Mouse (Mus musculus): ENCODE data around the gene 2700049A03Rik. TPM values are rescaled to one million over a fixed set of nuclear protein-coding genes. Genes with fewer than 3 reads are reported as not detected.
"Not testable (repeated sequence)": the region's sequence is repeated elsewhere in the genome, so short reads cannot be mapped to it uniquely, and the experiment has no call there.

The 2700049A03Rik gene
- total RNA-seq (2018; cell fraction: chromatin; rRNA removed) = 10 to 100 TPM in 18 of 26 experiments, 1 to 10 TPM in 8; 3.2 to 32.9 (median 15.5) TPM
- 1 to 10 TPM; 1.4 to 5.4 (median 3.0) TPM for total RNA-seq (2018; cell fraction: cytosol; rRNA removed)
- 10 to 100 TPM in 8 of 26 experiments, 1 to 10 TPM in 18; 1.9 to 20.1 (median 6.6) TPM for total RNA-seq (2018; cell fraction: nucleus; rRNA removed)
- 2.9 to 3.8 TPM (median 3.0 TPM) in 3 replicates for polyA plus RNA-seq (2018)

- H3K27ac ChIP-seq = peak within 1 kb of the TSS; percentile 93
- H3K36me3 ChIP-seq (ENCODE audit: inconsistent target) = peaks cover 28% of the 10 kb centered on the region
- peak within 1 kb of the TSS; percentile 87 for H3K4me3 ChIP-seq (ENCODE audit: inconsistent target)
- 1% methylated on average over 37 of the region's 52 CpGs for WGBS (ENCODE audit: missing documents)
- peaks cover 42% of the 10 kb centered on the region for H3K79me2 ChIP-seq (ENCODE audit: inconsistent target)
These were observed at the start of gene 2700049A03Rik, which contains the start of gene Timm9 for GRCm38 (mm10) chr12:71136130-71136973. Gene 2700049A03Rik (plus strand): TSS chr12:71136848. Gene Timm9 (minus strand): TSS chr12:71136684.

GRCm38 (mm10) chr12:71104275-71104674 is 32.4 kb upstream of the 2700049A03Rik start:
- not testable (repeated sequence) for H3K4me3 ChIP-seq (ENCODE audit: inconsistent target); H3K79me2 ChIP-seq (ENCODE audit: inconsistent target); H3K36me3 ChIP-seq (ENCODE audit: inconsistent target); H3K27ac ChIP-seq
- WGBS (ENCODE audit: missing documents) = 88% methylated on average over 3 of the region's 4 CpGs

- Histone ChIP-seq H3K27ac (no peak overlapping the region), H3K79me2 (ENCODE audit: inconsistent target) (no peaks in the 10 kb centered on the region), H3K36me3 (ENCODE audit: inconsistent target) (no peaks in the 10 kb centered on the region), H3K4me3 (ENCODE audit: inconsistent target) (no peak overlapping the region)
- 88% methylated on average over 6 of the region's 6 CpGs for WGBS (ENCODE audit: missing documents)
These were observed 29.4 kb upstream of the 2700049A03Rik start for GRCm38 (mm10) chr12:71107216-71107771.

GRCm38 (mm10) chr12:71111331-71111730 is 25.3 kb upstream of the 2700049A03Rik start, which contains the start of gene Tomm20l:
Gene Tomm20l (plus strand): TSS chr12:71111428.
- no peaks in the 10 kb centered on the region for H3K79me2 ChIP-seq (ENCODE audit: inconsistent target)
- H3K27ac ChIP-seq = no peak within 1 kb of the TSS
- H3K36me3 ChIP-seq (ENCODE audit: inconsistent target) = no peaks in the 10 kb centered on the region
- 33% methylated on average over 32 of the region's 33 CpGs for WGBS (ENCODE audit: missing documents)
- H3K4me3 ChIP-seq (ENCODE audit: inconsistent target) = no peak within 1 kb of the TSS

- no peak overlapping the region for H3K27ac ChIP-seq
- no peak overlapping the region for H3K4me3 ChIP-seq (ENCODE audit: inconsistent target)
- H3K36me3 ChIP-seq (ENCODE audit: inconsistent target) = no peaks in the 10 kb centered on the region
- no peaks in the 10 kb centered on the region for H3K79me2 ChIP-seq (ENCODE audit: inconsistent target)
- 71% methylated on average over 10 of the region's 10 CpGs for WGBS (ENCODE audit: missing documents)
These were observed 23.6 kb upstream of the 2700049A03Rik start for GRCm38 (mm10) chr12:71113074-71113473.

GRCm38 (mm10) chr12:71113675-71114288 is 22.9 kb upstream of the 2700049A03Rik start:
- no peaks in the 10 kb centered on the region for H3K79me2 ChIP-seq (ENCODE audit: inconsistent target)
- H3K4me3 ChIP-seq (ENCODE audit: inconsistent target) = no peak overlapping the region
- no peak overlapping the region for H3K27ac ChIP-seq
- H3K36me3 ChIP-seq (ENCODE audit: inconsistent target) = no peaks in the 10 kb centered on the region
- 3% methylated on average over 12 of the region's 12 CpGs for WGBS (ENCODE audit: missing documents)

GRCm38 (mm10) chr12:71116411-71116810 is 20.2 kb upstream of the 2700049A03Rik start:
- Histone ChIP-seq H3K36me3 (ENCODE audit: inconsistent target) (no peaks in the 10 kb centered on the region), H3K4me3 (ENCODE audit: inconsistent target) (no peak overlapping the region), H3K79me2 (ENCODE audit: inconsistent target) (no peaks in the 10 kb centered on the region), H3K27ac (no peak overlapping the region)
- WGBS (ENCODE audit: missing documents) = 91% methylated on average over 5 of the region's 5 CpGs

GRCm38 (mm10) chr12:71122731-71123130 is 13.9 kb upstream of the 2700049A03Rik start:
- 95% methylated on average over 10 of the region's 10 CpGs for WGBS (ENCODE audit: missing documents)
- H3K4me3 ChIP-seq (ENCODE audit: inconsistent target) = no peak overlapping the region
- H3K36me3 ChIP-seq (ENCODE audit: inconsistent target) = peaks cover 11% of the 10 kb centered on the region

GRCm38 (mm10) chr12:71123286-71123685 is 13.4 kb upstream of the 2700049A03Rik start:
- H3K36me3 ChIP-seq (ENCODE audit: inconsistent target) = peaks cover 11% of the 10 kb centered on the region
- no peaks in the 10 kb centered on the region for H3K79me2 ChIP-seq (ENCODE audit: inconsistent target)
- WGBS (ENCODE audit: missing documents) = 81% methylated on average over 9 of the region's 9 CpGs
- H3K27ac ChIP-seq = no peak overlapping the region
- H3K4me3 ChIP-seq (ENCODE audit: inconsistent target) = no peak overlapping the region

More at GRCm38 (mm10) chr12:71122731-71123130, 13.9 kb upstream of the 2700049A03Rik start:
- Histone ChIP-seq H3K27ac (no peak overlapping the region), H3K79me2 (ENCODE audit: inconsistent target) (no peaks in the 10 kb centered on the region)

GRCm38 (mm10) chr12:71135581-71135980 is 1.1 kb upstream of the 2700049A03Rik start:
- WGBS (ENCODE audit: missing documents) = 19% methylated on average over 5 of the region's 5 CpGs
- H3K36me3 ChIP-seq (ENCODE audit: inconsistent target) = peaks cover 23% of the 10 kb centered on the region
- H3K4me3 ChIP-seq (ENCODE audit: inconsistent target) = peak overlapping the region; percentile 87
- no peak overlapping the region for H3K27ac ChIP-seq
- H3K79me2 ChIP-seq (ENCODE audit: inconsistent target) = peaks cover 42% of the 10 kb centered on the region

GRCm38 (mm10) chr12:71136974-71137491 is 385 bp downstream of the 2700049A03Rik start:
- under 1% methylated on average over 29 of the region's 30 CpGs for WGBS (ENCODE audit: missing documents)
- Histone ChIP-seq H3K27ac (peak overlapping the region; percentile 93), H3K4me3 (ENCODE audit: inconsistent target) (peak overlapping the region; percentile 87), H3K36me3 (ENCODE audit: inconsistent target) (peaks cover 28% of the 10 kb centered on the region), H3K79me2 (ENCODE audit: inconsistent target) (peaks cover 42% of the 10 kb centered on the region)

GRCm38 (mm10) chr12:71137686-71138085 is 1.0 kb downstream of the 2700049A03Rik start:
- Histone ChIP-seq H3K27ac (peak overlapping the region; percentile 93; the same call in 1 of the 2 replicates), H3K79me2 (ENCODE audit: inconsistent target) (peaks cover 37% of the 10 kb centered on the region), H3K4me3 (ENCODE audit: inconsistent target) (peak overlapping the region; percentile 87), H3K36me3 (ENCODE audit: inconsistent target) (peaks cover 27% of the 10 kb centered on the region)
- WGBS (ENCODE audit: missing documents) = 3% methylated on average over 9 of the region's 11 CpGs

GRCm38 (mm10) chr12:71139258-71139828 is 2.7 kb downstream of the 2700049A03Rik start:
- peaks cover 22% of the 10 kb centered on the region for H3K79me2 ChIP-seq (ENCODE audit: inconsistent target)
- WGBS (ENCODE audit: missing documents) = 85% methylated on average over 5 of the region's 5 CpGs
- H3K36me3 ChIP-seq (ENCODE audit: inconsistent target) = peaks cover 25% of the 10 kb centered on the region; the same call in 1 of the 2 replicates
- no peak overlapping the region for H3K4me3 ChIP-seq (ENCODE audit: inconsistent target)
- H3K27ac ChIP-seq = no peak overlapping the region

- Histone ChIP-seq H3K79me2 (ENCODE audit: inconsistent target) (peaks cover 4% of the 10 kb centered on the region; the same call in 1 of the 2 replicates), H3K36me3 (ENCODE audit: inconsistent target) (peaks cover 25% of the 10 kb centered on the region; the same call in 1 of the 2 replicates), H3K27ac (no peak overlapping the region)
These were observed 4.5 kb downstream of the 2700049A03Rik start for GRCm38 (mm10) chr12:71141189-71141588.

More at GRCm38 (mm10) chr12:71141189-71141588, 4.5 kb downstream of the 2700049A03Rik start:
- no peak overlapping the region for H3K4me3 ChIP-seq (ENCODE audit: inconsistent target)
